Mouse (Mus musculus): Measurements from ENCODE around the gene Tmem184b. TPM values are rescaled to one million over a fixed set of nuclear protein-coding genes. Genes with fewer than 3 reads are reported as not detected.

The Tmem184b gene
- polyA plus RNA-seq, 1 experiment: 69.0 TPM

GRCm38 (mm10) chr15:79418265-79418664, 14.9 kb upstream of the Tmem184b start:
- no peak overlapping the region for H3K4me3 ChIP-seq (ENCODE audit: insufficient read depth, low read depth, low read length)
- no peaks in the 10 kb centered on the region for H3K36me3 ChIP-seq (ENCODE audit: control insufficient read depth, insufficient read depth, low read length)
- H3K27ac ChIP-seq (ENCODE audit: insufficient read depth, low read depth, low read length): no peak overlapping the region
- no peak for DNase-seq
- no peaks in the 10 kb centered on the region for H3K27me3 ChIP-seq (replicated peaks; ENCODE audit: control insufficient read depth, insufficient read depth, low read length)
- H3K4me1 ChIP-seq (ENCODE audit: control insufficient read depth, insufficient read depth, low read length): no peaks in the 10 kb centered on the region
- WGBS: 94% methylated on average over 3 of the region's 3 CpGs
- no peak for TF ChIP-seq POLR2A (IDR thresholded peaks at IDR 0.05; ENCODE audit: low read depth, low read length)
- TF ChIP-seq CTCF (conservative IDR thresholded peaks at IDR 0.05; ENCODE audit: insufficient read depth, insufficient read length, low read depth, low read length): no peak

GRCm38 (mm10) chr15:79417379-79417778, 14.0 kb upstream of the Tmem184b start:
- no peak for TF ChIP-seq POLR2A (IDR thresholded peaks at IDR 0.05; ENCODE audit: low read depth, low read length)
- no peak for TF ChIP-seq CTCF (conservative IDR thresholded peaks at IDR 0.05; ENCODE audit: insufficient read depth, insufficient read length, low read depth, low read length)
- no peaks in the 10 kb centered on the region for H3K36me3 ChIP-seq (ENCODE audit: control insufficient read depth, insufficient read depth, low read length)
- WGBS: 89% methylated on average over 3 of the region's 3 CpGs
- DNase-seq: no peak
- no peak overlapping the region for H3K4me3 ChIP-seq (ENCODE audit: insufficient read depth, low read depth, low read length)
- no peaks in the 10 kb centered on the region for H3K4me1 ChIP-seq (ENCODE audit: control insufficient read depth, insufficient read depth, low read length)
- H3K27ac ChIP-seq (ENCODE audit: insufficient read depth, low read depth, low read length): no peak overlapping the region
- H3K27me3 ChIP-seq (replicated peaks; ENCODE audit: control insufficient read depth, insufficient read depth, low read length): no peaks in the 10 kb centered on the region

GRCm38 (mm10) chr15:79416460-79417085, 13.2 kb upstream of the Tmem184b start:
- TF ChIP-seq POLR2A (IDR thresholded peaks at IDR 0.05; ENCODE audit: low read depth, low read length) (no peak), CTCF (conservative IDR thresholded peaks at IDR 0.05; ENCODE audit: insufficient read depth, insufficient read length, low read depth, low read length) (no peak)
- H3K27me3 ChIP-seq (replicated peaks; ENCODE audit: control insufficient read depth, insufficient read depth, low read length): no peaks in the 10 kb centered on the region
- WGBS: 84% methylated on average over 10 of the region's 10 CpGs
- no peaks in the 10 kb centered on the region for H3K36me3 ChIP-seq (ENCODE audit: control insufficient read depth, insufficient read depth, low read length)
- H3K4me3 ChIP-seq (ENCODE audit: insufficient read depth, low read depth, low read length): no peak overlapping the region
- no peak overlapping the region for H3K27ac ChIP-seq (ENCODE audit: insufficient read depth, low read depth, low read length)
- DNase-seq: no peak
- H3K4me1 ChIP-seq (ENCODE audit: control insufficient read depth, insufficient read depth, low read length): no peaks in the 10 kb centered on the region

GRCm38 (mm10) chr15:79414513-79414912, 11.1 kb upstream of the Tmem184b start:
- DNase-seq: no peak
- 44% methylated on average over 4 of the region's 4 CpGs for WGBS
- Histone ChIP-seq H3K27me3 (replicated peaks; ENCODE audit: control insufficient read depth, insufficient read depth, low read length) (no peaks in the 10 kb centered on the region), H3K4me1 (ENCODE audit: control insufficient read depth, insufficient read depth, low read length) (no peaks in the 10 kb centered on the region), H3K27ac (ENCODE audit: insufficient read depth, low read depth, low read length) (no peak overlapping the region), H3K4me3 (ENCODE audit: insufficient read depth, low read depth, low read length) (no peak overlapping the region), H3K36me3 (ENCODE audit: control insufficient read depth, insufficient read depth, low read length) (no peaks in the 10 kb centered on the region)
- TF ChIP-seq CTCF (conservative IDR thresholded peaks at IDR 0.05; ENCODE audit: insufficient read depth, insufficient read length, low read depth, low read length) (no peak), POLR2A (IDR thresholded peaks at IDR 0.05; ENCODE audit: low read depth, low read length) (no peak)

- 75% methylated on average over 8 of the region's 8 CpGs for WGBS
- no peaks in the 10 kb centered on the region for H3K27me3 ChIP-seq (replicated peaks; ENCODE audit: control insufficient read depth, insufficient read depth, low read length)
- no peak overlapping the region for H3K27ac ChIP-seq (ENCODE audit: insufficient read depth, low read depth, low read length)
- DNase-seq: no peak
- H3K4me3 ChIP-seq (ENCODE audit: insufficient read depth, low read depth, low read length): no peak overlapping the region
- no peaks in the 10 kb centered on the region for H3K4me1 ChIP-seq (ENCODE audit: control insufficient read depth, insufficient read depth, low read length)
- no peaks in the 10 kb centered on the region for H3K36me3 ChIP-seq (ENCODE audit: control insufficient read depth, insufficient read depth, low read length)
- TF ChIP-seq POLR2A (IDR thresholded peaks at IDR 0.05; ENCODE audit: low read depth, low read length): no peak
- TF ChIP-seq CTCF (conservative IDR thresholded peaks at IDR 0.05; ENCODE audit: insufficient read depth, insufficient read length, low read depth, low read length): no peak
Measured at GRCm38 (mm10) chr15:79413802-79414201, 10.4 kb upstream of the Tmem184b start.

- 97% methylated on average over 3 of the region's 3 CpGs for WGBS
- no peak overlapping the region for H3K4me3 ChIP-seq (ENCODE audit: insufficient read depth, low read depth, low read length)
- no peaks in the 10 kb centered on the region for H3K36me3 ChIP-seq (ENCODE audit: control insufficient read depth, insufficient read depth, low read length)
- no peak for DNase-seq
- no peaks in the 10 kb centered on the region for H3K4me1 ChIP-seq (ENCODE audit: control insufficient read depth, insufficient read depth, low read length)
- H3K27ac ChIP-seq (ENCODE audit: insufficient read depth, low read depth, low read length): no peak overlapping the region
- TF ChIP-seq POLR2A (IDR thresholded peaks at IDR 0.05; ENCODE audit: low read depth, low read length) (no peak), CTCF (conservative IDR thresholded peaks at IDR 0.05; ENCODE audit: insufficient read depth, insufficient read length, low read depth, low read length) (no peak)
- no peaks in the 10 kb centered on the region for H3K27me3 ChIP-seq (replicated peaks; ENCODE audit: control insufficient read depth, insufficient read depth, low read length)
Measured at GRCm38 (mm10) chr15:79413201-79413600, 9.8 kb upstream of the Tmem184b start.

- TF ChIP-seq POLR2A (IDR thresholded peaks at IDR 0.05; ENCODE audit: low read depth, low read length): no peak
- peak; percentile 61 for TF ChIP-seq CTCF (conservative IDR thresholded peaks at IDR 0.05; ENCODE audit: insufficient read depth, insufficient read length, low read depth, low read length)
- H3K4me3 ChIP-seq (ENCODE audit: insufficient read depth, low read depth, low read length): no peak overlapping the region
- DNase-seq: no peak
- H3K36me3 ChIP-seq (ENCODE audit: control insufficient read depth, insufficient read depth, low read length): no peaks in the 10 kb centered on the region
- H3K4me1 ChIP-seq (ENCODE audit: control insufficient read depth, insufficient read depth, low read length): no peaks in the 10 kb centered on the region
- no peaks in the 10 kb centered on the region for H3K27me3 ChIP-seq (replicated peaks; ENCODE audit: control insufficient read depth, insufficient read depth, low read length)
- WGBS: 80% methylated on average over 10 of the region's 10 CpGs
- H3K27ac ChIP-seq (ENCODE audit: insufficient read depth, low read depth, low read length): no peak overlapping the region
Measured at GRCm38 (mm10) chr15:79411363-79412065, 8.1 kb upstream of the Tmem184b start.

All from kidney, adult 2 months (tissue).